Mouse (Mus musculus) mature B cell (primary cell): ENCODE results near the gene Bbip1.
"Not testable (repeated sequence)": the region's sequence is repeated elsewhere in the genome, so short reads cannot be mapped to it uniquely, and the experiment has no call there.

Experiments used
- in situ Hi-C: fragments of 300-500 bp; cut with MboI; formaldehyde crosslinking; loops from 2 replicates; pipeline ENCODE4 v1.14.3; 2019

Bbip1 gene

DNA sequence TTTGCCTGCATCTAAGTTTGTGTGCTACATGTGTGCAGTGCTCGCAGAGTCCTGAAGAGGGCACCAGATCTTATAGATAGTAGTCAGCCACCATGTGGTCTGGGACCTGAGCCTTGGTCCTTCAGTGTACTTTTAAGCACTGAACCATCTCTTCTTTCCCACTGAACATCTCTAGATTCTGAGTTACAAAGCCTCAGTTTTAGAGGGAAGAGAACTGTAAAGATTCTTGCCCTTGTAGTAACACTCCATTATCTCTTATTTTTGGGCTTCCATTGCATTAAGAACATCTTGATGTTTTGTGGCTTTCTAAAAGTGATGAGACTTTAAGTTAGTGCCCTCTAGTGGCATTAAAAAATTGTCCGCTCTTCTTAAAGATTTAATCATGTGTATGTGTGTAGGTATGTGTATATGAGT is 19.1 kb downstream of the Bbip1 start:
- in situ Hi-C loops: no loop called here

DNA sequence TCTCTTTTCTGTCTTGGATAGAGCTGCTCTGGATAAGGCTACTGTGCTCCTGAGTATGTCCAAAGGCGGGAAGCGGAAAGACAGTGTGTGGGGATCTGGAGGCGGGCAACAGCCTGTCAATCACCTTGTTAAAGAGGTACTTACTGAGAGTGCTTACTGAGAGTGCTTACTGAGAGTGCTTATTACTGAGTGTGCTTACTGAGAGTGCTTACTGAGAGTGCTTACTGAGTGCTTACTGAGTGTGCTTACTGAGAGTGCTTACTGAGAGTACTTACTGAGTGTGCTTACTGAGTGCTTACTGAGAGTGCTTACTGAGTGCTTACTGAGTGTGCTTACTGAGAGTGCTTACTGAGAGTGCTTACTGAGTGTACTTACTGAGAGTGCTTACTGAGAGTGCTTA is 22.4 kb downstream of the Bbip1 start:
- in situ Hi-C loops: not testable (repeated sequence)

DNA sequence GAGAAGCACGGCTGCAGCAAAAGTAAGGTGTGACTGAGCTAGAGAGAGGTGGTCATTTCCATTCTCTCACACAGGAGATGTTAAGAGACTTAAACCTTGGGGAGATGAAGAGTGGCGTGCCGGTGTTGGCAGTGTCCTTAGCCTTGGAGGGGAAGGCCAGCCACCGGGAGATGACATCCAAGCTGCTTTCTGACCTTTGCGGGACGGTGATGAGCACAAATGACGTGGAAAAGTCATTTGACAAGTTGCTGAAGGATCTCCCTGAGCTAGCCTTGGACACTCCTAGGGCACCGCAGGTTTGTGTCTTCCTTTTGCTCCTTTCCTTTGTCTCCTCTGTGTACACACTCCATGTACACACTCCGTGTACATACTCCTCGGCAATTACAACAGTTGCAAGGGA is 24.9 kb downstream of the Bbip1 start:
- in situ Hi-C loops: no loop called here

DNA sequence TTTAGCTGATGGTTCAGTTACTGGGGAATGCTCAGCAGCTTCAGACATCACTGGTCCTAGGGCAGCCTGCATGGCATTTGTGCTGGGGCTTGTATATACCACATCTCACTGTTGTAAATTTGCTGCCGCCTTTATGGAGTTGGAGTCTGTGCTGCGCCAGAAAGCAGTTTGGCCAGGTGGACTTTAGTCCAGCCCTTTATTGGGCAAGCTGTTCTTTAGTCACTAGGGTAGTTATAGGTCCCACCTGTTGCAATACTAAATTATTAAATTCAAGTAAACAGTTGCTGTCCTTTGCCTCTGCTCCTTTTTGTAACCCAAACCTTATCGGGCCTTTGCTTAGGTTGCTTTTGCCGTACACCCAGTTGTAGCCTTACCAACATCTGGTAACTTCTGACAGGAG is 29.5 kb downstream of the Bbip1 start:
- in situ Hi-C loops: no loop called here

DNA sequence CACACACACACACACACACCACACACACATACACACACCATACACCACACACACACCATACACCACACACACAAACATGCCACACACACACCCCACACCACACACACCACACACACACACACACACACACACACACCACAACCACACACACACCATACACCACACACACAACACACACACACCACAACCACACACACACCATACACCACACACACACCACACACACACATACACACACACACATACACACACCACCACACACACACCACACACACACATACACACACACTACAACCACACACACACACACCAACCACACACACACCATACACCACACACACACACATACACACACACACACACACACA is 37.7 kb downstream of the Bbip1 start:
- in situ Hi-C loops: not testable (repeated sequence)

DNA sequence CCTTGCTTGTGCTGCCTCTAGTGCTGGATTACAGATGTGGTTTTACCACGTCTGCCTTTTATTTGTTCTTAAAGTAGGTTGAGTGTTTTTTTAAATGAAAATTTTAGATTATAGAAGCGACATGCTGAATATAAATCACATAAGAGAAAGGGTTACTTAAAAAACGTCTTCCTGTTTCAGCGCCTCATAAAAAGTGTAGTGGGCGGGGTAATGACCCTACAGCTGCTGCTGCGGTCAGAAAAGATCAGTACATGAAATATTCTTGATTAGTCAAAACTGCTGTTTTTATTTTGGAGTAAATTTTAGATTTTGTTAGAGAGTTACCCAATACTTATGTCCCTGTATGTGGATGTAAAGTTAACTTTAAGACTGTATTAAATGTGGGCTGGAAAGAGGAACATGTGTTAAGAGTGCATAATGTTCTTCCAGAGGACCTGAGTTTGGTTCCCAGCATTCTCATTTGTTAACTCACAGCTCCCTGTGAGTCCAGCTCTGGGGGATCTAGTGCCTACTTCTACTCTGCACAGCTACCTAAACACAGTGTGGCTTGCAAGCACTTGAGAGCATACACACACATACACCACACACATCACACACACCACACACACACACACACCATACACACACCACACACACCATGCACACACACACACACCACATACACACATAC is 38.3 kb downstream of the Bbip1 start:
- in situ Hi-C loops: no loop called here

DNA sequence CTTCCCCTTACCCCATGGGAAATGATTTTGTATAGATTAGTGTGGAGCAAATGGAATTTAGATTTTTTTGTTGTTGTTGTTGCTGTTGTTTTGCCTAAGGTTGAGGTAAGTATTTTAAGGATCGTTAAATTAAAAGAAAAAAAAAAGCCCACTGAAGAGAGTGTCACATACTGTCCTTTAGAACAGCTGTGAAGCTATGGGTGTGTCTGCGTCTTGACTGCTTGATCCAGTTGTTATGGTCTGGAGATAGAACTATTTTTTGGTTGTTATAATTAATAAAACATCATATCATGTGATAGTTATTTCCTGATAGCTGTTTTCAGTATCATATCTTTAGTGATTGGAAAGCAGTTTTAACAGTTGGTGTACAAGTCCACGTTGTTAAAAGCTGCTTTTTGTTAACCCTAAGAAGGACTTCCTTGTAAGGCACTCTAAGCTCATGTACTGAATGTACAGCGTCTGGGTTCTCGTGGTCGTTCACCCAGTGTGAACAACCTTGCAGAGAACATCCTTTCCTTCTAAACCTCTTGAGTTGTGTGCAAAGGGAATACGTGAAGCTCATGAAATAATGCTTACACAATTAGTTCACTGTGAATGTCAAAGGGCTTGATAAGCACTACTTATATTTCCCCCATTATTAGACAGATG is 39.5 kb downstream of the Bbip1 start:
- in situ Hi-C loops: no loop called here

DNA sequence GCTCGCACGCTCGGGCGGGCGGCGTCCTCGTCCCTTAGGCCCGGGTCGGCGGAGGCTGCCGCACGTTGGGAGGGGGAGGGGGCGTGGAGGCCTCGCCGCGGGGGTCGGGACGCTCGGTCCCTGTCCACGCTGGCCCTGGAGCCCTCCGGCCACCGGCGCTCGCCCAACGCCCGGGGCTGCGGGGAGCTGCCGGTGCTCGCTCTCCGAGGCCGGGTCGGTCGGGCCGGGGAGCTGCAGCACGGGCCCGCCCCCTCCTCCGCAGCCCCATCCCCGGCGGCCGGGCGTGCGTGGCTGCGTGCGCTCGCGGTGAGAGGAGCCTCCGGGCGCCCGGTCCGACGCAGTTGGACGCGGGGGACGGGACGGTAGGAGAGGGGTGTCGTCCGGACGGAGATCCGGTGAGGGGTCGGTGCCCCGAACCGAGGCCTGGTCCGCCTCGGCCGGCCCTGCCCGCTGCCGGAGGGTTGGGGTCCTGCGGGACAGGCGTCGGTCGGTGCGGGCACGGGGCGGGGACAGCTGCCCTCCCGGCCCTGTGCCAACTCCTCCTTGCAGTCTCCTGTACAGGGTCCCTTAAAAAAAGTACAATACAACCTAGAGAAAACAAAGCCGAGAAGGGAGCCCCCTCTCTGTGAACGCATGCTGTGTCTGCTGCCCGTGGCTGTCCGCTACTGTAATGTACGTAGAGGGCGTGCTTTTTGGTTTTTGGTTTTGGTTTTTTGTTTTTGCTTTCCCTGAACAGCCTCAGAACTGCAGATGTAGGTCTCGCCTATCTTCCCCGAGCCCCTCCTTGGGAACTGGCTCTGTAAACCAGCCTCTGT is 40.7 kb downstream of the Bbip1 start:
- in situ Hi-C loops: no loop called here

DNA sequence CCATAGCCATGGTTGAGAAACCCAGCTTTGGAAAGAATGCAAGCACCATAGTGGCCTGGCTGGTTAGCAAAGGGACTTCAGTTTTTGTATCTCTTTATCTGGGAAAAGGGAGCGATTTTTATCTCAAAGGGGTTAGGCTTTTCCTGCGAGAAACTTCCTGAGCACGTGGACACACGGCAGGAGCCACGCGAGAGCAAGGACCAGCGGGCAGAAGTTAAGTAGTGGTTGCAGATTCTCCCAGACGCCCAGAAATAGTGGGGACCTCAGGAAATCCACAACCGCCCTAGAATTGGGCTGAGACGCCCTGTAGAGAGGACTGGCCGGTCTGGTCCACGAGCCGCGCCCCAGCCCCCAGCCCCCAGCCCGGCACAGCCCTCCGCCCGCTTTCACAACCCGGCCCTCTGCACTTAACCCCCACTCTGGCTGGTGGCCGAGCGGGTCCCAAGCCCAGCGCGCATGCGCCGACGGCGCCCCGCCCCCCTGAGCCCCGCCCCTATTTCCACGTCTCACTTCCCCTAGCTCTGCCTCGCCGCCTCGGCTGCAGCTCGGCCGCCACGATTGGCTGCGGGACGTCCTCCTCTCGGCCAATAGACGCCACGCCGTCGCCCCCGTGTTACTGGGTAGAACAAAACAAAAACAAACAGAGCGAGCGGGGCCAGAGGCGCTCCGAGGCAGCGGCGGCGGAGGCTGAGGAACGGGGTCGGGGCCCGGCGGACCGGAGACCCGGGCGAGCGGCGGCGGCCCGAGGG is 41.5 kb downstream of the Bbip1 start:
- in situ Hi-C loops: no loop called here

DNA sequence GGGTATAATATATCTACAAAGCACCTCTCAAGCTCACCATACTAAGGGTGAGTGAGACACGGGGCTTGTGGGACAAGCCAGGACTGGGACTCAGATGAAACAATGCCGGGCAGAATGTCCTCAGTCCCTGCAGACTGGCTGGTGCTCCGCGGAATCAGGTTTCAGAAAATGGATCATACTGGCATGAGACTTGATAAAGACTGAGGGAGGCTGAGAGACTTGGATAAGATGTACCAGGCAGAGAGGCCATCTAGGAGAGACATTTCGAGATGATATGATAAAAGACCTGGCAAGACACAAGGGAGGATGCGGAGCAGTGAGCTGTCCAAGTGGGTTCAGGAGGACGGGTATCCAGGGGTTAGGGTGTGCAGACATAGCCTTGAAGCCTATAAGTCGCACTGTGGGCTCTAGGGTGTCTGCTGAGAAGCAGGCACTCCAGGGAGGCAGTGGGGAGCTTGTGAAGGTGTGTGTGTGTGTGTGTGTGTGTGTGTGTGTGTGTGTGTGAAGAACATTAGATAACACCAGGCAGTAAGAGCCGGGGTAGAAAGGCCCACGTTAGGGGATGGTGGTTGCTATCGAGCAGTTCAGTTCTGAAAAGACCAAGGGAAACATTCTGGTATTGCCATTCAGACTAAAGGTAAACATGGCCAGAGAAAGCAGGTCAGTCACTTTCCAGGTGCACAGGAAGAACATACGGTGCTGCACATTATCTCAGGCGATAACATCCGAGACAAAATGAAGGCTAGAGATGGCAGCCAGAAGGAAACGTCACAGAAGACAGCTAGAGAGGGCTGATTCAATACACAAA is 42.3 kb downstream of the Bbip1 start:
- in situ Hi-C loops: no loop called here

DNA sequence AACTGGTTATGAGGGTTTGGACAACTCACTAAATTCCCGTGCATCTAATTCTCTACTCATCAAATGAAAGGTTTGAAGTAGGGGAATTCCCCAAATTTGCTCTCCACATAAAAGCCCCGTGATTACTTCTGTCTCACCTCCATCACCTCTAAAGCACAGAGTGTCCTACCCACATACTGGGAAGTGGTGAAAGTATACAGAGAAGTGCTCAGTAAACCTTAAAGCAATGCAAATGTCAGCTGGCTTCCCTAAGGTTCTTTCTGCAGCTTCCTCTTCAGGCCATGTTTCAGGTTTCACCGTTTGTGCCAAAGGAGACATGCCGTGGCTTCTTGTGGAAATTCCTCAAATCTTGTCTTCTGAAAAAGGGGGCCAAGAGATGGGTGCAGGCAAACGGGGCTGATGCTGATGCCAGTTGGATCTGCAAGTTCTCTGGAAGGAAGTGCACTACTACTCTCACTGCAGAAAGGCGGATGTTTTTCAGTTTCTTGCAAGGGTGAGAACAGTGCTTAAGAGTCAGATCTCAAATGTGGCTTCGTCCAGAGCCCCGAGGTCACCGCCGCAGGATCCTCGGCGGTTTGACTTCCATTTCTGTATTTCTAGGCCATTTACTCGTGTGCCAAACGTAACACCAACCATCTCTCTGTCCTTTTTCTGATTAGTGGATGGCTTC is 44.4 kb downstream of the Bbip1 start:
- in situ Hi-C loops: no loop called here

DNA sequence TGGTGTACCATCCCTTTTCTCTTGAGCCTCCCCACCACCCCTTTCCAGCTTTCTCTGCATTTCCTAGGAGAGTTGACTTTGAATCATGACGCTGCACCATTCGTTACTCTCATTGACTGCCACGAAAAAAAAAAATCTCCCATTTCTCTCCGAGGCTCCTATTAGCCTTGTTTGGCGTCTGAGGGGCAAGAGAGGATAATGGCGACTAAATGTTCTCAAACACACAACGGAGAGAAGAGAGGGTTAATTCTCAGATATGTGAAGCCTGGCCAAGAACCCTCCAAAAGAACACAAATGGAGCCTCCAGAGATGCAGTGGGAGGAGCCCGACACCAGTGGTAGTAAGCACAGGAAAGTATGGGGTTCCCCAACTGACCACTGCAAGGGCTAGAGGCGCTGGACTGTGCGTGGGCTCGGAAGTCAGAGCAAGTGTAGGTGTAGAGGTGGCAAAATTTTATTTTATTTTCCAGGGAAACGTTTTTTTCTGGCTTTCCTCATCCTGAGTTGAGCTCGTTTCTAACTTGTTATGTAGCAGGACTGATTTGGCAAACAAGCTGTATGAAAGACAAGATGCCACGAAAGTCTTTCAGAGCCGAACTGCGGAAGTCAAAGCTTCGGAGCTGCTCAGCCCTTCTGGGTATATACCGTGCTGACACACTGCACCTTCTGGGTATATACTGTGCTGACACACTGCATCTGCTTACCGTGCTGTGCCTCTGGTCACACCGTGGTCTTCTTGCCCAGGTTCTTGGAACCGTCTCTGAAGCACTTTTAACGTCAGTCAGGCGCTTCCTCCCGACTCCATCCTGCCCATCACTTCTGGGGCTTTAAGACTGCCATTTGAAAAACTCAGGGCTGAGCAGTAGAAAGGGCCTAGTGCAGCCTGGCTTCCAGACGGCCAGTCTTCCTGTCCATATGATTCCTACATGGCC is 45.2 kb downstream of the Bbip1 start:
- in situ Hi-C loops: no loop called here

DNA sequence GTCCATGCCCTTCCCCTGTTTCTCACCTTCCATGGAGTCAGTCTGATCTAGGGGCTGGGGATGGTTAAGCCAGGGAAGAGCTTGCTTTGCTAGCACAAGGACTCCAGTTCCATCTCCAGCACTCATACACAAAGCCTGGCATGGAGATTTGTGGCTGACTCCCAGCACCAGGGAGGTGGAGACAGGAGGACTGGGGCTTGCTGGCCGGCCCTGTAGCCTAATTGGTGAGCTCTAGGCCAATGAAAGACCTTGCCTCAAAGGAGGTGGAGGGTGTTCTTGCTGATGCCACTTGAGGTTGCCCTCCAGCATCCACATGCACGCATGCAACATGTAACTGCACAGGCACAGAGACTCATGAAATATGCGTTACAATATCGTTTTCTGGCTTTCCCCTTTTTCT is 45.9 kb downstream of the Bbip1 start:
- in situ Hi-C loops: no loop called here

DNA sequence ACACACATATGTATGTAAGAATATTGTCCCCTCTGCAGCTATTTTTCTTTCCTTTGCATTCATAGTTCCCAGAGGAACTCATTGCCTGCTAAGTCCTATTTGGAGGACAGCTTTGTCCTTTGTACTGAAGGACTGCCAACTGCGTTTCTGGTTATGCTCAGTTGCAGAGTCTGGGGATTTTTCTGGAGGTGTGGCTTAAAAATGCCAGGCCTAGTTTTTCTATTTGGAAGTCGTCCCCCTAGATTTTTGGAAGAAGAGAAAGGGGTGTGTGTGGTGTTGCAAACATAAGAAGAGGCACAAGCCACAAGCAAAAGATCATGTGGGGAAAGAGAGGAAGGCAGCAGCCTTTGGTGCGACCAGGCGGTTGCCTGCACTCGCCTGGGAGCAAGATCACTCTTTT is 46.4 kb downstream of the Bbip1 start:
- in situ Hi-C loops: no loop called here

DNA sequence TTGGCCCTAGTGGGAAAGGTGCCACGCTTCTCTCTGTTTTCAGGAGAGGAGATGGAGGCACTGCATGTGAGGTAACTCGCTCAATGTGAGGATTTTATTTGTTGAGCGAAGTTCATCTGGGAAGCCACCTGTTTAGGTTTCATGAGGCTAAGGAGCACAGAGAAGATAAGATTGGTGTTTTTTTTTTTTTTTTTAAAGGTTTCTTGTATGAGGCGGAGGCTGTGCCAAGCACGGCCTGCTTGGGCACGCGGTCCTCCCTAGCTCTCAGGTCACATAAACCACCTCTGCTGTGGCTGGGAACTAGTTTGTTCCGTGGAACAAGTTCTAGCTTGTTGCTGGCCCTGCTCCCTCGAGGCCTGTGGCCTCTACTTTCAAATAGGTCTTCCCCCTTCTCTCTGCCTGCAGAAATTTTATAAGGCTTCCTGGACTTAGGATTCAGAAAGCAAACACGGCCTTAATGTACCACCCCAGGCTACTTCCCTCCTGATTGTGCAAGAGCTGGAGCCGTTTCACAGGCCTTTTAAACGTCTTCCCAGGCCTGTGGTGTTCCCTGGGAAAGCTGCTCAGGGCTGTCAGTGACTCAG is 49.8 kb downstream of the Bbip1 start:
- in situ Hi-C loops: no loop called here

DNA sequence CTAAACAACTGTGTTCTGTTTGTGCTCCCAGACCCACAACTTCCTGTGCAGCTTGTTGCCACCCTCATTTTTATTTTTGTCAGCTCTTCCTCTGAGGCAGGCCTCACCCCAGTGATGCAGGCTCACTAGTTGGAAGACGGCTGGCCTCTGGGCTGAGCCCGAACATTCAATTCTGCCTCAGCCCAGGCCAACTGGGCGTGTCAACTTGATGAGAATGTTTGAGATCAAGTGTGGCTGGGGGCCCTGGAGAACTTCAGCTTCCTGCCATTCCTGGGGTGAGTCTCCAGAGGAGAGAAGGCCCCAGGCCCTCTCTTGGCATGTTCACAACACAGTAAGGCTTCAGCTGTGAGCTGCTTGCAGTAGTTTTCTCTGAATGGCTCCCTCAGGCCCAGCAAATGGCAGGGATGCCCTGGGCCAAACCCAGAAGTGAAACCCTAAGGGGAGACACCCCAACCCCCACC is 50.7 kb downstream of the Bbip1 start:
- in situ Hi-C loops: no loop called here

DNA sequence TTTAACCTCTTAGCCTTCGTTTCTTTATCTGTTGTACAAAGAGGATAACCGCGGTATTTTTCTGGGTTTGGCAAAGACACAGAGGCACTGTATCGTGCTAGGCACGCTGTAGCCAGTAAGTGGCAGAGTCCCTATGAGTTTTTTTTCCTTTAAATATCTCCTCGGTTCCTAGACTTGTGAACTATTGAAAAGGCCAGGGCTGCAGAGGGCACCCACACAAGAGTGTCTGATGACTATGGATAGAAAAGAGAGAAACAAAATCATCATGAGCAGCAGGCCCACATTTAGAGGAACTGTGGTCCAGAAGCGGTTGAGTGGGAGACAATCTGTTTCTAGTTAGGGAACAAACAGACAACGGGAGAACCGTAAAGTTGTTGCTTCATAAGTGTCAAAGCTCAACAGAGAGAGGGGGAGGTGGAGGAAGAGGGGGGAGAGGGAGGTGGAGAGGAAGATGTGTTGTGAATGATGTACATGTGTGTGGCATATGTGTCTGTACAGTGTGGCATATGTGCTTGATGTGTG is 51.5 kb downstream of the Bbip1 start:
- in situ Hi-C loops: no loop called here

DNA sequence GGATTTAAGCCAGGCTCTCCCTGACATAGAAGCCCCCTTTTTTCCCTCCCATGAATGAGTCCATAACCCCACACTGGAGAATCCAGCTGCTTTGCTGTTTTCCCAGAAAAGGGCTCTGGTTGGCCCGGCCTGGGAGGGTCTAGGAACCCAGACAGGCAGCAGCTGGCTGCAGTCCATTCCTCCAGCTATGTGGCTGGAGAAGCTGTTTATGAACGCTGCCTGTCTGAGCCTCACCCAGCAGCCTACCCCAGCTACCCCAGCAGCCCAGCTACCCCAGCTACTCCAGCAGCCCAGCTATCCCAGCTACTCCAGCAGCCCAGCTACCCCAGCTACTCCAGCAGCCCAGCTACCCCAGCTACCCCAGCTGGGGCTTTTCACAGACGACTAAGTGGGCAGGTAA is 52.4 kb downstream of the Bbip1 start, which contains the start of gene Pdcd4:
TSS of gene Pdcd4 (plus strand) at position 171 of the 400 bp plus-strand sequence.
- in situ Hi-C loops: no loop called here

DNA sequence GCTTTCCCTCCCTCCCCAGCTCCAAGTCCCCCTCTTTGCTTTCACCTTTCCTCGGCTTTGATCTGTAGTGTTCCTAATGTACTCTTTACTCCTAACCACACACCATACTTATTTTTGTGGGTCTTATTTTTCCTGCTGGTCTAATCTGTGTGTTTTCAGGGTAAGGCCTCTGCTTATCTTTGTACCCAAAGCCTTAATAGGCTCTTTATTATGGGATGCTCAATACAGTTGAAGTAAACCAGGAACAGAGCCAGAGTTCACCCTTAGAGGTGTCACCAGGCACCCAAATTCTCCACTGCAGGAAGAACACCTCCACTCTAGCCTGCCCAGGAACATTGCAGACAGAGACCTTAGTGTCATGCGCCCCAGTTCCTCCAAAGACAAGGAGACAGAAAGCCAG is 52.9 kb downstream of the Bbip1 start:
- in situ Hi-C loops: no loop called here
